Mouse (Mus musculus) ES-Bruce4 (cell line): ENCODE results near the gene Gpr65. TPM values are rescaled to one million over a fixed set of nuclear protein-coding genes. Genes with fewer than 3 reads are reported as not detected.

Source experiments
- H3K27ac ChIP-seq: 2 replicates; pipeline ENCODE4 v1.5.1; 2012; ENCODE audit warnings: low read length, inconsistent platforms; ENCODE audit not compliant: insufficient read depth
- H3K27me3 ChIP-seq: 2 replicates; pipeline ENCODE4 v1.6.1; 2012; ENCODE audit warnings: mild to moderate bottlenecking, low read length, inconsistent platforms; ENCODE audit not compliant: control insufficient read depth, poor library complexity, insufficient read depth, severe bottlenecking
- H3K36me3 ChIP-seq: 2 replicates; pipeline ENCODE4 v1.6.1; 2012; ENCODE audit warnings: inconsistent platforms, mild to moderate bottlenecking, low read length, moderate library complexity; ENCODE audit not compliant: control insufficient read depth, poor library complexity, insufficient read depth, severe bottlenecking
- H3K4me1 ChIP-seq: one replicate; pipeline ENCODE4 v1.8.1; 2011; ENCODE audit warnings: low read length; ENCODE audit not compliant: control insufficient read depth, insufficient read depth
- H3K4me3 ChIP-seq: 2 replicates; pipeline ENCODE4 v1.5.1; 2011; ENCODE audit warnings: low read depth, mild to moderate bottlenecking, low read length
- H3K9ac ChIP-seq: 2 replicates; pipeline ENCODE4 v1.6.1; 2012; ENCODE audit warnings: low read depth, mild to moderate bottlenecking, inconsistent platforms; ENCODE audit not compliant: poor library complexity, severe bottlenecking
- H3K9me3 ChIP-seq: replicated peaks from 2 replicates; pipeline ENCODE4 v1.6.1; 2012; ENCODE audit warnings: mild to moderate bottlenecking, low read length, inconsistent platforms; ENCODE audit not compliant: control insufficient read depth, poor library complexity, insufficient read depth, severe bottlenecking
- CTCF ChIP-seq: IDR thresholded peaks from one replicate; pipeline ENCODE4 v1.8.1; 2011; ENCODE audit warnings: low read depth, low read length
- EP300 ChIP-seq: IDR thresholded peaks from 2 replicates; pipeline ENCODE4 v1.6.1; 2011; ENCODE audit warnings: low read depth, low read length; ENCODE audit not compliant: insufficient read depth
- POLR2A ChIP-seq: IDR thresholded peaks from one replicate; pipeline ENCODE4 v1.8.1; 2011; ENCODE audit warnings: low read length; ENCODE audit not compliant: insufficient read depth
- polyA plus RNA-seq: library from polyadenylated mRNA; stranded (reverse); fragments of >200 nt; gene quantifications from 2 replicates; pipeline ENCODE4 v1.2.4, GENCODE M21; 2011; ENCODE audit warnings: low read depth; ENCODE audit not compliant: missing spikeins, insufficient read depth, insufficient read length

The Gpr65 gene
- polyA plus RNA-seq, 1 experiment: not detected

DNA sequence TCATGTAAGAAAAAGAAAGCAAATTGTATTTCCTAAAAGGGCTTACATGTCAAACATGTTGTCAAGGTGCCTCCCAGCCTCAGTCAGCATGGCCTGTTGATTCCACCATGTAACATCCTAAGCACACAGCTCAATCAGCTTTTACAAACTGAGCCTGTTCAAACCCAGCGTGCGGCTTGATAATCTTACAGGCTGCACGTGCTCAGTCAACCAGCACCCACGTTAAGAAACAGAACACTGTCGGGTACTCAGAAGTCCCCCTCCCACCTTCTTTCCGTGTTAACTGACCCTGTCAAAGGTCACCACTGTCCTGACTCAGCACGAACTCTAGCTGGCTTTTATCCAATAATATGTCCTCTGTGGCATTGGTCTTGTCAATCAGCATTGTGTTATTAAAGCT is 4.0 kb downstream of the Gpr65 start:
- Histone ChIP-seq H3K4me3 (no peak overlapping the region), H3K27me3 (no peaks in the 10 kb centered on the region), H3K9ac (no peak overlapping the region), H3K9me3 (no peaks in the 10 kb centered on the region), H3K4me1 (no peaks in the 10 kb centered on the region), H3K27ac (no peak overlapping the region), H3K36me3 (no peaks in the 10 kb centered on the region)
- TF ChIP-seq POLR2A (no peak), EP300 (no peak)

DNA sequence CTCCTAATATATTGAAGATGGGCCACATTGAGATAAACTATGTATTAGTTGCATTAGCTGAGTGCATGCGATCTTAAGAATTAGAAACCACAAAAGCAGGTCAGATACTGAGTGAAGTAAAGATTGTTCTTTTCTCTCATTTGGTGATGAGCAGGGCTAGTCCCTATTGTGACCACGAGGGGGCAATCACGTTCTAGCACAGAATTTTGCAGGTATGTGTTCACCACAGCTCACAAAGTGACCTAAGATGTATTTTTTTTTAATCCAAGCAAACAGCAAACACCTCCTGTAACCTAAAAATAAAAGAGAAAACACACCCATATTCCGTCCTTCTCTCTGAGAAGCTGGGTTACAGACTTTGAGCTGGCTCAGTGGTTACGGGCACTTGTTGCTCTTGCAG is 12.1 kb downstream of the Gpr65 start:
- H3K4me1 ChIP-seq: no peaks in the 10 kb centered on the region

DNA sequence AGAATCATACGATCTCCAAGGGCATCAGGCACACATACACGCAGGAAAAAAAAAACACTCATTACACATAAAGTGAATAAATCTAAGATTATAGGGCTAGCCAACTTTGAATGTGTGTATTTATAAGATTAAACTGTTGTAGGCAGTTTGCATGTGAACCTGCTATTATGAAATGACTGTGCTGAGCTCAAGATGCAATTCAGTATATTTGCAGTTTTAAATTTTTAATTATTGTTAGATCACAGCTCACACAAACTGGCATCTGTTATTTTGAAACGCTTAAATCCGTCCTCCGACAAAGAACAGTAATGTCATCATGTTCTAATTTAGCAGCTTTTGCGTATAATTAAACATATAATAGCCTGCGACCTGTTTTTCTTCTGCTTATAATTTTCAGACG is 12.6 kb downstream of the Gpr65 start:
- H3K27ac ChIP-seq: no peak overlapping the region
- no peak overlapping the region for H3K9ac ChIP-seq
- H3K36me3 ChIP-seq: no peaks in the 10 kb centered on the region
- no peaks in the 10 kb centered on the region for H3K9me3 ChIP-seq
- TF ChIP-seq EP300: no peak
- TF ChIP-seq CTCF: no peak
- TF ChIP-seq POLR2A: no peak
- no peak overlapping the region for H3K4me3 ChIP-seq
- no peaks in the 10 kb centered on the region for H3K27me3 ChIP-seq
- H3K4me1 ChIP-seq: no peaks in the 10 kb centered on the region

More for the DNA sequence above, 12.1 kb downstream of the Gpr65 start:
- H3K9me3 ChIP-seq: no peaks in the 10 kb centered on the region
- no peaks in the 10 kb centered on the region for H3K36me3 ChIP-seq
- TF ChIP-seq EP300 (no peak), CTCF (no peak), POLR2A (no peak)
- H3K4me3 ChIP-seq: no peak overlapping the region
- H3K27ac ChIP-seq: no peak overlapping the region
- H3K27me3 ChIP-seq: no peaks in the 10 kb centered on the region
- no peak overlapping the region for H3K9ac ChIP-seq

DNA sequence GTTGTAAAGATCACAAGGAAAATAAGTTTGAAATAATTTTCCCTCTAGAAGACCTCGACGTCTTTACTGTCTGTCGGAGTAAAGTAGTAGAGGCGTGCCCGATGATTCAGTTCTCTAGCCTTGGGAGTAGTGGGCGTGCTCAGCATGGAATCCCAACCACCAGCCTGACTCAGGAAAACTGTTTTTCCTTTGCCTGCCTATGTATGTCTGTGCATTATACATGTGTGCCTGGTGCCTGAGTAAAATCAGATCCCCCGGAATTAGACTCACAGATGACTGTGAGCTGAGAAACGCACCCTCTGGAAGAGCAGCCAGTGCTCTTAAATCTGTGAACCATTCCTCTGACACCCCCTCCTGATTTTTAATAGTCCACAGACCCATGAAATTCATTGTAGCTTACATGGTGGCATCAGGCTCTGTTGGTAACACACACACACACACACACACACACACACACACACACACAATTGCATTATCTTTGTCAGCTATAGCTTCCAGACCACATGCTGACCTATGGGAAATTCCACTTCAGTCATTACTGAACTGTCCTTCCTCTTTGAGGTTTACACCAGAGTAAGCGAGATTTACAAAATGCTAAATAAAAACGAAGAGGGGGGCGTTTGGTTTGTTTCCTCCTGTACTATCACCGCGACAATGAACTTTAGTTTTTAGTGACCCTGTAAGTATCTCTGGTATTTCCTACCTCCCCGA is 14.5 kb downstream of the Gpr65 start:
- TF ChIP-seq EP300: no peak
- no peak for TF ChIP-seq CTCF
- TF ChIP-seq POLR2A: no peak
- no peak overlapping the region for H3K27ac ChIP-seq
- no peaks in the 10 kb centered on the region for H3K4me1 ChIP-seq

DNA sequence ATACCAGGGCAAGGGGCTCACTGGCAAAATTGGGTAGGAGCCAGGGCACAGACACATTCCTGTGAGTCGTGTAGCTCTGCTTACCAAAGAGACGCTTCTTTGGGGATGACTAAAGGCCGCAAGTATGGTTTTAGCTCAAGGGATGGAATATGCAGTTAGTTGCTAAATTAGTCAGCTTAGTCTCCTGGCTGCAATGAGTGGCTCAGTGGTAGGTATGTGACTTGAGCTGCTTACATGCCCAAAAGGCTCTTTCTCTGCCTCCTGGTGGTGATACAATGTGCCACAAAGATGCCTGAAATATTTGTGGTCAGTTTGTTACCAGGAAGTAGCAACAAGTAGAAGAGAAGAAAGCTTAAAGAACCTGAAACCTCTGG is 15.0 kb downstream of the Gpr65 start:
- Histone ChIP-seq H3K9me3 (no peaks in the 10 kb centered on the region), H3K9ac (no peak overlapping the region), H3K4me3 (no peak overlapping the region), H3K4me1 (no peaks in the 10 kb centered on the region), H3K36me3 (no peaks in the 10 kb centered on the region), H3K27me3 (no peaks in the 10 kb centered on the region), H3K27ac (no peak overlapping the region)
- TF ChIP-seq EP300: no peak
- no peak for TF ChIP-seq CTCF
- no peak for TF ChIP-seq POLR2A

More for the DNA sequence above, 14.5 kb downstream of the Gpr65 start:
- Histone ChIP-seq H3K27me3 (no peaks in the 10 kb centered on the region), H3K4me3 (no peak overlapping the region), H3K9me3 (no peaks in the 10 kb centered on the region), H3K36me3 (no peaks in the 10 kb centered on the region), H3K9ac (no peak overlapping the region)

DNA sequence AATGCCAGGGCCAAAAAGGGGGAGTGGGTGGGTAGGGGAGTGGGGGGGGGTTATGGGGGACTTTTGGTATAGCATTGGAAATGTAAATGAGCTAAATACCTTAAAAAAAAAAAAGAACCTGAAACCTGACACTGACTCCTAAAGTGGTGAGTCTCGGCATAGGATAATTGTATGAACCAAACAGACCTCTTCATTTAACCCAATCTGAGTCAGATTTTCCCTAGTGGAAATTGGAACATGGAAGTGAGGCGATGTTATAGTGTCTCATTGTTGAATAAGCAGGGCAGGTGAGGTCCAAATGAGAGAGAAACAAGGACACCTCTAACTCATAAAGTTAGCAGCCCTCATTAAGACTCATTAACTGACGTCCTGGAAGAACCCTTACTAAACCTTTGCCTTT is 16.0 kb downstream of the Gpr65 start:
- H3K9ac ChIP-seq: no peak overlapping the region
- no peak overlapping the region for H3K27ac ChIP-seq
- H3K4me3 ChIP-seq: no peak overlapping the region
- TF ChIP-seq POLR2A: no peak
- TF ChIP-seq EP300: no peak
- no peak for TF ChIP-seq CTCF
- H3K27me3 ChIP-seq: no peaks in the 10 kb centered on the region
- H3K4me1 ChIP-seq: no peaks in the 10 kb centered on the region
- H3K36me3 ChIP-seq: no peaks in the 10 kb centered on the region
- H3K9me3 ChIP-seq: no peaks in the 10 kb centered on the region
